Mouse (Mus musculus) CH12.LX (cell line): Measurements from ENCODE around the gene Trabd2b. TPM values are rescaled to one million over a fixed set of nuclear protein-coding genes. Genes with fewer than 3 reads are reported as not detected.

Experiments used
- DNase-seq: peaks from one replicate; pipeline ENCODE4 v3.0.0-alpha.2; 2013; ENCODE audit errors: extremely low read depth
- H3K27ac ChIP-seq: 2 replicates; pipeline ENCODE4 v1.5.1; 2012; ENCODE audit warnings: low read depth, mild to moderate bottlenecking, control low read depth, moderate library complexity; ENCODE audit not compliant: insufficient read depth
- H3K27me3 ChIP-seq: replicated peaks from 2 replicates; pipeline ENCODE3; 2012; ENCODE audit warnings: inconsistent platforms
- H3K36me3 ChIP-seq, 2 experiments: replicated peaks in 1 of 2; 2 replicates each; pipeline versions ENCODE3 to v1.6.1; 2012; ENCODE audit warnings: inconsistent platforms in 1 of 2, low read length in 1 of 2, mild to moderate bottlenecking in 1 of 2, mixed read lengths in 1 of 2, moderate library complexity in 1 of 2; ENCODE audit not compliant: control insufficient read depth in 1 of 2, insufficient read depth in 1 of 2
- H3K4me1 ChIP-seq, 2 experiments: 2 replicates each; pipeline ENCODE4 v1.6.1; 2012; ENCODE audit warnings: inconsistent platforms in 1 of 2, moderate library complexity in 1 of 2; ENCODE audit not compliant: insufficient read depth in 2 of 2, control insufficient read depth in 1 of 2
- H3K4me2 ChIP-seq: 2 replicates; pipeline ENCODE4 v1.6.1; 2012; ENCODE audit warnings: low read depth, mild to moderate bottlenecking, control low read depth; ENCODE audit not compliant: poor library complexity, insufficient read depth, severe bottlenecking
- H3K4me3 ChIP-seq, 3 experiments: fragments of 150-350 bp in 1 of 3; sonication (generic) in 1 of 3; replicated peaks in 1 of 3; 2 replicates each; pipeline versions ENCODE3 to v1.5.1; 2011 to 2012; ENCODE audit warnings: low read depth in 2 of 3, low read length in 2 of 3, mild to moderate bottlenecking in 2 of 3, moderate library complexity in 2 of 3, control low read depth in 1 of 3, improper control_type of control experiment in 1 of 3, inconsistent platforms in 1 of 3, mixed read lengths in 1 of 3; ENCODE audit not compliant: poor library complexity in 1 of 3
- H3K79me2 ChIP-seq: replicated peaks from 2 replicates; pipeline ENCODE4 v1.6.1; 2012; ENCODE audit warnings: mild to moderate bottlenecking, moderate library complexity; ENCODE audit not compliant: control insufficient read depth, poor library complexity, insufficient read depth, severe bottlenecking; ENCODE audit errors: extremely low read depth
- H3K9ac ChIP-seq: 2 replicates; pipeline ENCODE4 v1.6.1; 2012; ENCODE audit warnings: low read depth, mild to moderate bottlenecking, control low read depth, moderate library complexity; ENCODE audit not compliant: insufficient read depth
- H3K9me3 ChIP-seq: replicated peaks from 2 replicates; pipeline ENCODE3; 2012; ENCODE audit warnings: low read length, inconsistent platforms, mixed read lengths
- E2F4 ChIP-seq: IDR thresholded peaks from 2 replicates; pipeline ENCODE4 v1.6.1; 2011; ENCODE audit warnings: low read depth, low read length, improper control_type of control experiment; ENCODE audit not compliant: insufficient replicate concordance
- EP300 ChIP-seq: IDR thresholded peaks from 2 replicates; pipeline ENCODE4 v1.6.1; 2011; ENCODE audit warnings: low read length, improper control_type of control experiment
- HCFC1 ChIP-seq: IDR thresholded peaks from 2 replicates; pipeline ENCODE4 v1.6.1; 2012; ENCODE audit warnings: low read depth, mild to moderate bottlenecking, inconsistent platforms, low read length, improper control_type of control experiment
- KAT2A ChIP-seq: IDR thresholded peaks from 2 replicates; pipeline ENCODE4 v1.6.1; 2012; ENCODE audit warnings: low read length, improper control_type of control experiment, inconsistent platforms; ENCODE audit not compliant: insufficient replicate concordance
- MAX ChIP-seq: IDR thresholded peaks from 2 replicates; pipeline ENCODE4 v1.6.1; 2011; ENCODE audit warnings: low read length, improper control_type of control experiment
- NELFE ChIP-seq: IDR thresholded peaks from 2 replicates; pipeline ENCODE4 v1.6.1; 2011; ENCODE audit warnings: low read depth, low read length, improper control_type of control experiment
- PAX5 ChIP-seq: IDR thresholded peaks from 2 replicates; pipeline ENCODE4 v1.6.1; 2012; ENCODE audit warnings: low read length, inconsistent platforms, mixed read lengths
- POLR2AphosphoS2 ChIP-seq: IDR thresholded peaks from 2 replicates; pipeline ENCODE4 v1.6.1; 2011; ENCODE audit warnings: low read depth, low read length, improper control_type of control experiment
- RAD21 ChIP-seq: IDR thresholded peaks from 2 replicates; pipeline ENCODE4 v1.6.1; 2011; ENCODE audit warnings: low read depth, mild to moderate bottlenecking, low read length, improper control_type of control experiment, moderate library complexity
- SMC3 ChIP-seq: IDR thresholded peaks from 2 replicates; pipeline ENCODE4 v1.6.1; 2011; ENCODE audit warnings: low read depth, low read length, improper control_type of control experiment
- TBP ChIP-seq: conservative IDR thresholded peaks from 2 replicates; pipeline ENCODE4 v1.6.1; 2011; ENCODE audit warnings: low read depth, low read length, improper control_type of control experiment
- UBTF ChIP-seq: IDR thresholded peaks from 2 replicates; pipeline ENCODE4 v1.6.1; 2012; ENCODE audit warnings: low read depth, mild to moderate bottlenecking, inconsistent platforms, low read length, improper control_type of control experiment, moderate library complexity
- USF2 ChIP-seq: conservative IDR thresholded peaks from 2 replicates; pipeline ENCODE4 v1.6.1; 2011; ENCODE audit warnings: low read depth, low read length, improper control_type of control experiment
- ZNF384 ChIP-seq: IDR thresholded peaks from 2 replicates; pipeline ENCODE4 v1.6.1; 2012; ENCODE audit warnings: low read depth, low read length, improper control_type of control experiment, inconsistent platforms
- dilution Hi-C: fragments of 300-500 bp; cut with MboI; formaldehyde crosslinking; loops from 2 replicates; pipeline ENCODE4 v1.14.3; 2020; ENCODE audit warnings: low sequenced_read_pairs; ENCODE audit not compliant: extremely low pct_unique_long_range_greater_than_20kb, extremely low pct_ligation_motif_present
- in situ Hi-C: fragments of 300-500 bp; cut with MboI; formaldehyde crosslinking; loops from 3 replicates; pipeline ENCODE4 v1.14.3; 2019; ENCODE audit warnings: low sequenced_read_pairs, low pct_ligation_motif_present, low pct_unique_long_range_greater_than_20kb, mixed read lengths
- polyA plus RNA-seq: library from polyadenylated mRNA; unstranded; fragments of >175 nt; gene quantifications from 2 replicates; pipeline ENCODE4 v1.2.1, GENCODE M21; 2012; ENCODE audit warnings: low read depth; ENCODE audit not compliant: insufficient read length
- total RNA-seq, 2 experiments: library from RNA; depleted of rRNA; stranded (reverse); fragments of 300-350 nt in 1 of 2; fragments of >200 nt in 1 of 2; gene quantifications; 2 replicates each; pipeline ENCODE4 v1.2.3; 2012 to 2014

Trabd2b gene
- total and polyA plus RNA-seq, 3 experiments: not detected

GRCm38 (mm10) chr4:114513149-114513548 is 106.6 kb downstream of the Trabd2b start:
- TF ChIP-seq TBP: no peak
- no peak for TF ChIP-seq E2F4
- no peak for TF ChIP-seq ZNF384
- Histone ChIP-seq H3K4me2 (no peak overlapping the region), H3K4me3 (no peak overlapping the region), H3K27me3 (peaks cover 74% of the 10 kb centered on the region), H3K36me3 (no peaks in the 10 kb centered on the region), H3K27ac (no peak overlapping the region), H3K9me3 (no peaks in the 10 kb centered on the region), H3K79me2 (no peaks in the 10 kb centered on the region), H3K9ac (no peak overlapping the region), H3K4me1 (no peaks in the 10 kb centered on the region)
- dilution Hi-C loops (no loop called here), in situ Hi-C loops (no loop called here)
- no peak for DNase-seq

DNA sequence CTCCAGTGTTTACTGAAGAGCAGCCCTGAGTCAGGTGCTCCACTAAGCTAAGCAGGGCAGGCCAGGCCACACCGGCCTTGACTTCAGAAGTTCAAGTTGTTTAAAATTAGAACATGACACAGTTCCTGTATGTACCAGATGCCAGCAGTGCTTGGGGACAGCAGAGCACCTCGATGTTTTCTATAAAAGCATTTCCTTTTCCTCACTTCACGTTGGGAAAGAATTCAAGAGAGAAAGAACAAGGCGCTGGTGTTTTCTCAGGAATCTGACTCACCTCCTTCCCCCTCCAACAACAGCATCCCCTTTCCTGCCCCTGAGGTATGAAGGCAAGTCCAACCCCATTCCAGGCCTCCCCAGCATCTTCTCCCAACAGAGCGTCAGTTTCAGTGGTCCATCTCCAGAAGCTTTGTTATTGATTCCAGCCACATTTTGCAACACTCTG is 108.8 kb downstream of the Trabd2b start:
- no peak overlapping the region for H3K27ac ChIP-seq

DNA sequence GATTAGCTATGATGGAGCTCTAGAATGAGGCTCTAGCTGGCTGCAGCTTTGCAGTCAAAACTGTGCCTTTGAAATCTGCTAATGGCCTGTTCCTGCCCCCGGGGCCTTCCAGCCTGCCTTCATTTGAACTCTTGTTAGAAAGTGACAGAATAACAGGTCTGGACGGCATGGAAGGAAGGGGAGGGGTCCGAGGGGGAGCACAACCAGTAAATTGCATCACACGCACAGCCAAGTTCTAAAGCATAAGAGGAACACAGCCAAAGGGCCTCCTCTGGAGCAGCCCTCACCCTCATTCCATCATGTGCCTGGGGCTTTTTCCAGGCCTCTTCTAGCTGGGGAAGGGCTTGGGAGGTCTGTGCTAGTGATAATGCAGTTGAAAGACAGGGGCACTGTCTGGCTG is 110.1 kb downstream of the Trabd2b start:
- TF ChIP-seq USF2 (no peak), UBTF (no peak), MAX (no peak), E2F4 (no peak), NELFE (no peak), POLR2AphosphoS2 (no peak), TBP (no peak), EP300 (no peak), HCFC1 (no peak)
- dilution Hi-C loops: no loop called here
- Histone ChIP-seq H3K4me3 (no peak overlapping the region), H3K4me1 (no peaks in the 10 kb centered on the region), H3K36me3 (no peaks in the 10 kb centered on the region), H3K27me3 (peaks cover 69% of the 10 kb centered on the region), H3K9me3 (no peaks in the 10 kb centered on the region), H3K9ac (no peak overlapping the region), H3K27ac (no peak overlapping the region), H3K79me2 (no peaks in the 10 kb centered on the region), H3K4me2 (no peak overlapping the region)
- in situ Hi-C loops: no loop called here
- no peak for DNase-seq

More for the DNA sequence above, 108.8 kb downstream of the Trabd2b start:
- H3K27me3 ChIP-seq: peaks cover 75% of the 10 kb centered on the region
- in situ Hi-C loops (no loop called here), dilution Hi-C loops (no loop called here)
- H3K4me1 ChIP-seq: no peaks in the 10 kb centered on the region
- DNase-seq: no peak
- H3K4me2 ChIP-seq: no peak overlapping the region
- H3K79me2 ChIP-seq: no peaks in the 10 kb centered on the region
- no peaks in the 10 kb centered on the region for H3K9me3 ChIP-seq
- no peak overlapping the region for H3K9ac ChIP-seq
- no peak for TF ChIP-seq POLR2AphosphoS2
- TF ChIP-seq KAT2A: no peak
- no peak for TF ChIP-seq RAD21
- TF ChIP-seq PAX5: no peak
- no peak for TF ChIP-seq SMC3
- TF ChIP-seq MAX: no peak
- H3K4me3 ChIP-seq: no peak overlapping the region
- no peaks in the 10 kb centered on the region for H3K36me3 ChIP-seq
